Mouse (Mus musculus): ENCODE data around the gene Smpd4. TPM values are rescaled to one million over a fixed set of nuclear protein-coding genes. Genes with fewer than 3 reads are reported as not detected.

The Smpd4 gene
- total RNA-seq, 2 experiments from 2014 or later, result 19.4 to 23.2 TPM

Other genes with a start within 250 kb of the Smpd4 start
- 10 to 100 TPM; 16.7 to 17.3 TPM for gene Snap29, start 213.4 kb upstream of the Smpd4 start, total RNA-seq (2021)
- gene Pi4ka, start 213.0 kb upstream of the Smpd4 start, total RNA-seq (2021), result 10 to 100 TPM; 57.2 to 58.4 TPM
- gene Crkl, start 167.4 kb upstream of the Smpd4 start, total RNA-seq (2021), result 10 to 100 TPM; 23.4 to 27.4 TPM
- under 1 TPM in 1 of 2 experiments, not detected in 1; 0.11 TPM for gene Aifm3, start 129.7 kb upstream of the Smpd4 start, total RNA-seq (2021)
- 10 to 100 TPM; 35.4 to 38.3 TPM for gene Lztr1, start 110.7 kb upstream of the Smpd4 start, total RNA-seq (2021)
- gene Thap7, start 88.2 kb upstream of the Smpd4 start, total RNA-seq (2021), result 10 to 100 TPM; 14.7 to 14.8 TPM
- under 1 TPM in 1 of 2 experiments, not detected in 1; 0.19 TPM for gene Lrrc74b, start 58.1 kb upstream of the Smpd4 start, total RNA-seq (2021)
- 1 to 10 TPM in 1 of 2 experiments, under 1 TPM in 1; 0.73 to 1.4 TPM for gene P2rx6, start 57.5 kb upstream of the Smpd4 start, total RNA-seq (2021)
- 1 to 10 TPM; 1.6 to 1.7 TPM for gene Slc7a4, start 36.1 kb upstream of the Smpd4 start, total RNA-seq (2021)
- under 1 TPM in 1 of 2 experiments, not detected in 1; 0.60 TPM for gene Ccdc74a, start 27.1 kb downstream of the Smpd4 start, total RNA-seq (2021)
- gene Med15, start 113.5 kb downstream of the Smpd4 start, total RNA-seq (2021), result 10 to 100 TPM; 26.2 to 26.6 TPM
- 10 to 100 TPM; 17.2 to 20.2 TPM for gene Klhl22, start 140.3 kb downstream of the Smpd4 start, total RNA-seq (2021)
- gene Scarf2, start 177.9 kb downstream of the Smpd4 start, total RNA-seq (2021), result 1 to 10 TPM; 4.5 to 4.9 TPM
- gene B830017H08Rik, start 213.8 kb downstream of the Smpd4 start, total RNA-seq (2021), result not detected
- gene Car15, start 219.0 kb downstream of the Smpd4 start, total RNA-seq (2021), result 1 to 10 TPM; 2.1 TPM